Mouse (Mus musculus): ENCODE measurements around the gene Psmb11.
A peak's percentile ranks its signal among the peaks of the same experiment; 100 is the strongest.
"Not testable (repeated sequence)": the region's sequence is repeated elsewhere in the genome, so short reads cannot be mapped to it uniquely, and the experiment has no call there.

Psmb11 gene

DNA sequence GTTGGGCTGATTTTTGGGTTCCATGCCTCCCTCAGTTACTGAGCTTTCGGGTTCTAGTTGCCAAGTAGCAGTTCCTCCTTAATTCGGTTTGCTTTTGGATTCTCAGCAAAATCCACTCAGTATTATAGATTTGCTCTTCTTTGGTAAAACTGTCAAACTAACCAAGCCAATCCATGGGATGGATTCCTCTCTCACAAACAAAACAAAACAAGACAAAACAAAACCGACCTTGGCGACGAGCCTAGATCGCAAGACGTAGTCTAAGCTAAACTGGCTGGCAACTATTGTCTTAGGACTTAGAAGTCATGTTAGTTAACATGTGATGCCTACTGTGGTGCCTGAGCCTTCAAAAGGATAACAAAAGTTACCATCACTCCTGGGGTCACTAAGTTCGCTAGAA lies 17.5 kb upstream of the Psmb11 start:
- DNase-seq: no peak

DNA sequence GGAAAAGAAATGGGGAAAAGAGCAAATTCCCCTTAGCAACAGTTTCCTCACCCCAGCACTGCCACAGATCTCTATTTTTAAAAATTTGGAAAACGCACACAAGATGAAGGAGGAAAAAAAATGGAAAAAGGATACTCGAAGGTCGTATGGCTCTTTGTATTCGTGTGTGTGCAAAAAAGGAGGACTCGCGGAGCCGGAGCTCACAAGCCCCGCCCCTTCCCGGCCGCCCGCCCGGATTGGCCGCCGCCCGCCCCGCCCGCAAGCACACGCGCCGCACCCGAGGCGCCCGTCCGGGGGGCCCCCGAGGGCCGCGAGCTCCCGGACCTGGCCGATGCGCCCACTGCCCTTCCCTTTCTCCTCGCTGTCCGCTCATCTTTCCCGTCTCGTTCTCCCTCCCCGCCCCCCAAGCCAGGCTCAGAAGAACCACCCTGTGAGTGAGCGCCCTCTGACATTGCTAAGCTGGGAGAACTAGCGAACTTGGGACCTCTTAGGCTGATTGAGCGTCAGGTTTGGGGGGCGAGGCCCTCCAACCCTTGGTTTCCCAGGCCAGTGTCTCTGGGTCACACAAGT lies 15.4 kb upstream of the Psmb11 start, which contains the start of gene 4931414P19Rik:
TSS of gene 4931414P19Rik (minus strand) at position 242 of the 570 bp plus-strand sequence.
- DNase-seq: peak; percentile 82 to 83

DNA sequence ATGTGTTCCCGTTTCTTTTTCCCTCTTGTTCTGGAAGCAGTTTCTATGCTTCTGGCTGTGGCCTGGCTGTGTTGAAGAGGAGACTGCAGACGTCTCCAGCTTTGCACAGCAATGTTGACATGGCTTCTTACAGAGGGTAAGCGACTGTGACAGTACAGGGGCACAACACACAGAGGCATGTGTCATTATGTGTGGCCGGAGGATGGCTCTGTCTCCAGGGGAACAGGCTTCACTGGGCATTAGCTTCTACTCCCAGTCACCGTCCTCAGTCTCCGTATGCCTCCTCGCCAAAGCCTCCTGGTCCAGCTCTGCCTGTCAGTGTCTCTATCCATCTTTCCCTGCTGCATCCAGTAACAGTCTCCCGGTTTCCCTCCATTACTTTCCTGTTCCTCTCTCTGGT lies 14.0 kb upstream of the Psmb11 start:
- DNase-seq: no peak

DNA sequence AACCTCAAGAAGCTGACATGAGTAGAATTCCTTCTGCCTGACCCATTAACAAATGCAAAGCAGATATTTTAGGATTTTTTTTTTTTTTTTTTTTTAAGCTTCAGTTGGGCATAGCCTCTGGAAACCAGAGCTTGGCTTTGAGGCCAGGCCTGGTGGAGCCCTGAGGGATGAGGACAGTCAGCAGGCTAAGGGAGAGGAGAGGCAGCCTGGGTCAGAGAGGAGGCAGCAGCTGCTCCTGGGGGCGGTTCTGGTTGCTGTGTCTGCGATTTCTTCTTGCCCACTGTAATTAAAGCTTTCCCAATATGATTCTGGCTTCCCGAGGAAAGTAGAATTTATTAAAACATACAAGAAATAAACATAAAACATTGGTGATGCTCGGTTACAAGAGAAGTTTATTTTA lies 12.0 kb upstream of the Psmb11 start:
- no peak for DNase-seq

DNA sequence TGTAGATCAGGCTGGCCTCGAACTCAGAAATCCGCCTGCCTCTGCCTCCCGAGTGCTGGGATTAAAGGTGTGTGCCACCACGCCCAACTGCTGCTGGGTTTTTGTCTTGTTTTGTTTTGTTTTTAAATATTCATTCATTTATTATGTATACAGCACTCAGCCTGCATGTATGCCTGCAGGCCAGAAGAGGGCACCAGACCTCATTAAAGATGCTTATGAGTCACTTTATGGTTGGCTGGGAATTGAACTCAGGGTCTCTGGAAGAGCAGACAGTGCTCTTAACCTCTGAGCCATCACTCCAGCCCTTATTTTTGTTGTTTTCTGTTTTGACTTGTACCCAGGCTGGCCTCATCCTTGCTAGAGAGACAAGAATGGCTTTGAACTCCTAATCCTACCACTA lies 11.3 kb upstream of the Psmb11 start:
- peak; percentile 63 to 70 for DNase-seq

DNA sequence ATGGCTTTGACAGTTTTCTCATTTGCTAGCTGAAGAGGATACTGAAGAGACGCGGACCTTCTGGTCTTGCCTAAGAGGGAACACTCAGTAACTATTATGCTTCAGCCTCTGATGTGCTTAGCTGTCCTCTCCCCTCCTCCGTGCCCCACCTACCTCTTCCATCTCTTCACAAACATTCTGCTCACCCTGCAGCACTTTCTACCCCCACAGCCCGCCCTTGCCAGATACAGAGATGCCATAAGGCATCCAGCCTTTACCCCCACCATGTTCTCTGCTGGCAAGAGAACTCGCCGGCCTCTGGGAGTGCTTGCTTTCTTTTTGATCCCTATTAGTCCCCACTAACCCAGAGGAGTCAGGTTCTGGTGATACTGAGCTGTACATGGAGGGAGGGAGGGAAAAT lies 10.6 kb upstream of the Psmb11 start:
- no peak for DNase-seq

DNA sequence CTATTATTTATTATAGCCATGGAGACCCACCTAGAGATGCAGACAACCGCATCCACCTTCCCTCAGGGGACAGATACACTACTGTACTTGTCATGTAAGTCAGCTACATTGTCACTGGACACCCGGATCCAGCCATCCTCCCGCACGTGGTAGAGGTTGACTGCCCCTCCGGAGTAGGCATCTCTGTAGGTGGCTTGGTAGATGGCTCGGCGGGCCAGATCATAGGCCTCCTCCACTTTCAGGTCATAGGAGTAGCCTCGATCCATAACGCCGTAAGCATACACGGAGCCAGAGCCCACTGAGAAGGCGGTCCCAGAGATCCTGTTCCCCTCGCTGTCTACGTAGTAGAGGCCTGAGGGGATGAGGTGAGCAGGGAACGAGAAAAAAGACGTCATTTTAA lies 7.1 kb upstream of the Psmb11 start:
- DNase-seq: not testable (repeated sequence)

DNA sequence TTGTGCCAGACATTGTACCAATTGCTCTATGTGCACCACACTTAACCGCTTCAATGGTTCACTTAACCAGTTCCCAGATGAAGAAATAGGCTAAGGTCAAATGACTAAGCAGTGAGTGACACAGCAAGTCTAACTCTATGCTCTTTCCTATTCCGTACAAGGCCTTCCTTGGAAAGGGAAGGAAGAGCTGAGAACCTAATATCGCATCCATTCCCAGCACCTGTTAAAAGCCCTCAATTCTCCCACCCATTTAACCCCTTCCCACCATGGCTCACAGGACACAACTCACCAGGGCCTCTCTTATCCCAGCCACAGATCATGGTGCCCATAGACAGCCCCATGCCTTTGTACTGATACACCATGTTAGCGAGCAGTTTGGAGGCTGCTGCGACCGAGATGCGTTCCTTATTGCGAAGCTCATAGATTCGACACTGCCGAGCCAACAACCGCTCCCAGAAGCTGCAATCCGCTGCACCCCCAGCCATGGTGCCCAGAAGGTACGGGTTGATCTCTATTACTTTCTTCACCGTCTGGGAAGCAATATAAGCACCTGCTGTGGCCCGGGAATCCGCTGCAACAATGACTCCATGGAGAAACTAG lies 4.9 kb upstream of the Psmb11 start:
- no peak for DNase-seq

DNA sequence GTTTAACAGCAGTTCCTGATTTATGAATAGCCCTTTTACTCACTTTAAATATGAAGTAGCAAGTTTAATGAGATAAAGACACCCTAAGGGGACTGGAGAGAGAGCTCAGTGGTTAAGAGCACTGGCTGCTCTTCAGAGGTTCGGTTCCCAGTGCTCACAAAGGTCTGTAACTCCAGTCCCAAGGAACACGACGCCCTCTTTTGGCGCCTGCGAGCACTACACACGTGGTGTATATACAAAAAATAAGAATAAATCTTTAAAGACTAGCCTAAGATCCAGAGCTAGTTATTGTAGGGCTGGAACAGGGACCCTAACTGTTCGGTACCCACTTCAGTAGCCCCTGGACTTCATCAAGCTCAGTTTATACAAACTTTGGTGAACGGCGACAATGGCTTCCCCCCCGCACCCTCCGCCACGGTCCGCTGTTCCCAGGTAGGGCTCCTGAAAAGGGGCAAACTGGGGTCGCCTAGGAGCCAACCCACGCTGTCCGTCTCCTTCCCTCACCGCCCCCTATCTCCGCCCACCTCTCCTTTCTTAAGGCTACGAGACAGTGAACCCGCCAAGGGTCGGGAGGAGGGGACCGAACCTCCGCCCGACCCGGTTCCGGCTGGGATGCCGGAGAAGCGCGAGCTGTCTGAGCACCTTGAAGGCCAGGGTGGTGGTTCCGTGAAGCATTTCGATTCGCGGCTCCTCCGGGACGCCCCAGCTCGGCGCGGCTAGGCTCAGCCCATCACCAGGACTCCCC lies 3.9 kb upstream of the Psmb11 start:
- DNase-seq: peak; percentile 32 to 37

DNA sequence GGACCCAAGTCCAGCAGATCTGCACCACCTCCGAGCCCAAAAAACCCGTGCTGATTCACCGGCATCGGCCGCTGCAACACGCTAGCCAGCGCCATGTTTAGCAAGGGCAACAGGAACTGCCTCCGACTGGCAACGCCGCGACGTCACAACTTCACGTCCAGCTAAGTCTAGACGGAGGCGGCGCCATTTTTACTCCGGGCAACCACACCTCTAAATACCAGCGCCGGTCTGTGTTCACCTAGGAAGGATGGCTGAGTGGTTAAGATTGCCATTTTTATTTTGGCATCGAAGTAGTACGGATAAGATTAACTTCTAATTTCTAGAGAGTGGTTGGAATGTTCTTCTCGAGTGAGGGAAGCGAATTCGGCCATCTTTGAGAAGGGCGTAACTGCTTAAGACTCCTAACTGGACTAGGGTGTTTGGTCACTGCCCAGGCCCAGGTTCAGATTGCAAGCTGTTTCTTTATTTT lies 3.3 kb upstream of the Psmb11 start, which contains the start of gene Psmb5:
TSS of gene Psmb5 (minus strand) at position 126 of the 469 bp plus-strand sequence.
- peak; percentile 86 to 88 for DNase-seq

DNA sequence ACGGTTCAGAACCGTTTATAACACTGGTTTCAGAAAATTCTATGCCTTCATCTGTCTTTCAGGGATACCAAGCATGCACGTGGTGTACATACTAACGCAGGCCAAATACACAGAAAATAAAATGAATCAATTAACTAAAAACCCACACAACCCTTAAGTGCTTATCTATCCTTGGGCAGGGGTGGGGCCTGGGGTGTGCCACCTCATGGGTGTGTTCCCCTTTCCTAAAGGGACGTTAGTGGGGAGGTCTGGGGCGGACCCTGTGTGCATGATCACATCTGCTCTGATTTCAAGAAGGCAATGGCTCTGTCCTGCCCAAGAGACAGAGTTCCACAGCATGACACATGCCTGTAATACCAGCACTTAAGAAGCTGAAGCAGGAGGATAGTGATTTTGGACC lies 2.1 kb downstream of the Psmb11 start:
- DNase-seq: no peak

DNA sequence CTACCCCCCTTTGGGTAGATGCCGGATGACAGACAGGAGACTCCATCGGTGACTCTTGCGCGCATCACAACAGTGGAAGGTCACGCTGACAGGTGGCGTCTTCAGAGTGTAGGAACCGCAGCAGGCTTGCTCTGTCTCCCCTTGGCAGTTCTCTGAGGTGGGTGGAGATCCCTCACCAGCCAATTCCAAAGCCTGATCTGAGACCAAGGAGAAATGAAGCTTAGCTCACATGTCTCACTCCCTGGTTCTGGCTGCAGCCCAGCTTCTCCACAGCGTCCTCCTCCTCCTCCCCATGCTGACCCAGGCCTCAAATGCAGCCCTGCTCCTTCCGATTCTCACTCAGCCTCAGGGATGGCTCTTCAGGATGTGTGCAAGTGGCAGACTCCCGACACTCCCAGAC lies 3.7 kb downstream of the Psmb11 start:
- DNase-seq: no peak

DNA sequence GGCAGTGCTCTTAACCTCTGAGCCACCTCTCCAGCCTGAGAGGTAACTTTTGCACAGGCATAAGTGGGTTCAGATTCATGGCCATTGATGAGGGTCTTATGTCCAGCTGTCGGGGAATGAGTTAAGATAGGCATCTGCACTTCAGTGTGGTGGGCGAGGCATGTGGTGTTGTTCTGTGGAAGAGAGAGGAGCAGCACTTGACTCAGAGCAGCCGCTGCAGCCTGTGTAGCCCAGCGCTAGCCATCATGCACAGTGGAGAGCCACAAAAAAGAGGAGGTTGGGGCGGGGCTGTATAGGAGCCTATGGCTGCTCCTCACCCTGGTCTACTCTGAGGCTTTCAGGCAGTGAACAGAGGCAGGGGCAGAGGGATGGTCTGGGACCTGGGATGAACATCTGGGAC lies 6.9 kb downstream of the Psmb11 start:
- DNase-seq: no peak

DNA sequence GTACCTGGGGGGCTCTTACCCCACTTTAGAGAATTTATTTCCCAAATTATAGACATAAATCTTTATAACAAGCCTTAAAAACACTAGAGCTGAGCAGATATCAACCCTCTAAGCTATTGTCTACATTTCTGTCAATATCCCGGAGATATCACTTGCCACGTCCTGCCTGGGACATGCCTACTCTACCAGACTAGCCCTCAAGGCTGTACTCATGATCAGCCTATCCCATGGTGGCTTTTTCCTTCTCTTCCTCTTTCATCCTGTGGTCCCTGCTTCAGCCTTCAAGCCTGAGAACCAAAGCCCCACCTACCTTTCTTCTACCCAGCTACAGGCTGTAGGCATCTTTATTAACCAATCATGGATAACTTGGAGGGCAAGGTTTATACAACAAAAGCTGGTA lies 8.6 kb downstream of the Psmb11 start:
- DNase-seq: no peak

DNA sequence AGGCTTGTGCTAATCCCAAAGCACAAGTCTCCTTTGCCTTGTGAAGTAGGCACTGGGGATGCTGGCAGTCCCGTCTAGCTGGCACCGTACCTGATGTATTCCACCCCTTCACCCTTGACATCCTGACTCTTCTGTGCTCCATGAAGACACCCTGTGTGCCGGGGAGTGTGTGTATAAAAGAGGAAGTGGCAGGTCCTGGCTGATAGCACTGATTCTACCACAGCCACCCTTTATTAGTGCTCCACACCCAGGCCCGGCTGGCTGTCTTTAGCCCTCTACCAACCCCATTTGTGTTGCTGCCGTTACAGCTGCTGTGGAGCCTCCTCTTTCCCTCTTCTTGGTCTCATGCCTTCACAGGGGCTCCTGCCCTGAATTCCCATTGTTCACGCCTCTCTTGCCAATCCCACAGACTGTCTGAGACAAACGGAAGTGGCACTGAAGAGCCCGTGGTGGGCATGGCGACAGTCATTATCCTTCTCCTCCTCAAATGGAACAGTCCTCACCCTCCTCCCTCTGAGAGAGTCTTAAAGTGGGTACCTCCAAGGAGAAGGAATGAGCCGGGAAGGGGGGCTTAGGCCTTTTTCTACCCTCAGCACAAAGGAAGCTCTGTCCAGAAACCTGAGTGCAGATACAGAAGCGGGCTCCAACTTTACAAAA lies 9.5 kb downstream of the Psmb11 start:
- DNase-seq: no peak

DNA sequence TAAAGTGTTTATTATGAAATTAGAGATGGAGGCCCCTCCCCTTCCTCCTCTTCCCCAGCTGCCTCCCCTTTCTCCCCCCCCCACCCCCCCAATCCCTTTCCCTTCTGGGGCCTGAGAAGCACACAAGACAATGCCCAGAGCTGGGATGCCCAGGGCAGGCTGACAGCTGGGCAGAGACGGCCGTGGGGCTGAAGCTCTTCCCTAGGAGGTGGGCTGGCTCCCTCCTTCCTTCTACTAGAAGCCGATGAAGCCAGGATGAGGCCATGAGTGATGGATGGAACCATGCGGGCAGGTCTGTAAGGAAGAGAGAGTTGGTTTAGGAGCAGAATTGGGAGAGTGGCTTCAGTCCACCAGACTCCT lies 10.0 kb downstream of the Psmb11 start:
- no peak for DNase-seq

DNA sequence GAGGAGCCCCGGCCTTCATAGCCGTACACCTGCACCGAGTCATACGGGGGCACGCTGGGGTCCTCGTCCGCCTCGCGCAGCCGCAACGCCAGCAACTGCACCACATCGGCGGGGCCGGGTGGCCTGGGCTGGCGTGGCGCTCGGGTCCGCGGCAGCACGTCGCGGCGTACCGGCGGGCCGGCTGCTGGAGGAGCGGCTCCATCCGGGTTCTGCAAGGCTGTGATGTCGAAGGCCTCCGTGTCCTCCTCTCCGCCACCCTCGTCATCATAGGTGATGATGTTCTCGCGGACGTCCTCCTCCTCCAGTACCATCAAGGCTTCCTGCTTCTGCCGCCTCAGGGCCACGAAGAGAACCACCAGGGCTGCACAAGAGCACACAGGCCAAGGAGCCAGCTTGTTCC lies 11.0 kb downstream of the Psmb11 start:
- DNase-seq: no peak

DNA sequence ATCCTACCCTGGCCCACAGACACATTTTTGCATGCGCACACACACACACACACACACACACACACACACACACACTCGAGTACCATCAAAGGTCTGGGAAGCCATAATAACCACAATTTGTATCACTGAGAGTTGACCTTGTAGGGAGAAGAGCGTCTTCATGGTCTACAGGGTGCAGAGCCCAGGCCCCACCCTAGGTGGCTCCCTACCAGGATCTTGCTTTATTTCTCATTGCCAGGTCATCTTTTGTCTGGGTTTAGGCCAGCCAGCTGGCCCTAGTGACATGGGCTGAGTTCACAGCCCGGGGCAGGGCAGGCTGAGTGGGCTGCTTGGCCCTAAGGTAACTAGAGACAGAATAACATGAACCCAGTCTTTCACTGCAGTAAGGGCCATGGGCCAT lies 12.9 kb downstream of the Psmb11 start:
- DNase-seq: no peak

DNA sequence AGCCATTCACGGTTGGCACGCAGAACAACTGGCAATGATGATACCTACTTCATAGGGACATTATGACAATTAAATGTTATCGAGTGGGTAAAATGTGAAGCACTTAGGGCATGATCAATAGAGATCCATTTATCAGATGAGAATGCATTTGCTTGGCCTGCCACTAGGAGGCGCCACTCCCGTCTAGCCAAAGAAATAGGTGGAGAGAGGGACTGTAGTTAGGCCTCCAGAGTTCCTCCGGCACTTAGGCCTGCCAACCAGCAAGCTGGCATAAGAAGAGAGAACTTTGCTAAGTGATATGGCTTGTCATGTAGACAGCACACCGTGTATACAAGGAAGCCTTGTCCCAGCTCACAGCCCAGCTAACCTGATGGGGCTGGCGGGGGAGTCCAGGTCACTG lies 15.7 kb downstream of the Psmb11 start:
- peak; percentile 81 for DNase-seq

DNA sequence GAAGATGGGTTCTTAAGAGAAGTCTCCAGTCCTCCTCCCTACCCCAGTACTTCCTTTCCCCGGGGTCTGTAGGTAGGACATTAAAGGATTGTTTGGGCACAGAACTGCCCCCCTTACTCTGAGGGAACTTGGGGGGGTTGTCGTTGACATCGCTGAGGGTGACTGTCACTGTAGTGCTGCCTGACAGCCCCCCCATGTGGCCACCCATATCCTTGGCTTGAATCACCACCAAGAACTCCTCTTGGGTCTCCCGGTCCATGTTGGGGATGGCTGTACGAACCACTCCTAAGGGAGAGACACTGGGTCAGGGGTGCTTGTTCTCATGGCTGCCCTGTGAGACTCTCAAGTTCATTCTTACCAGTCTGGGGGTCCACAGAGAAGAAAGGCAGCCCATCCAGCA lies 17.0 kb downstream of the Psmb11 start:
- DNase-seq: no peak

DNA sequence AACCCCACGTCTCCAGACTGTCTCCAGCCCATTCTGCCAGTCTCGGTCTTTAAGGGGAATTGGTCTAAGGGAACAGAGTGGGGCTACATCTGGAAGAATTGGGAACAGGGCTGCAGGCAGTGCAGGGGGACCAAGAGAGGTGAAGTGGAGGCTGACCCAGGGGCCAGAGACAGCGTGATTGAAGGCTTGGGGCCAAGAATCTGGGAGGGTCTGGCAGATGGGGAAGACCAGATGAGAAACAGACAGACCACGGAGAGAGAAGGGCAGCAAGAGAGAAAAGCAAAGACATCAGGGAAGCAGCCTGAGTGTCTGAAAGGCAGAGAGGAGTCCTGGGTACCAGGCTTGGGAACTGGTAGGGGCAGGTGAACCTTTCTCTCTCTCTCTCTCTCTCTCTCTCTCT lies 18.9 kb downstream of the Psmb11 start:
- no peak for DNase-seq

DNA sequence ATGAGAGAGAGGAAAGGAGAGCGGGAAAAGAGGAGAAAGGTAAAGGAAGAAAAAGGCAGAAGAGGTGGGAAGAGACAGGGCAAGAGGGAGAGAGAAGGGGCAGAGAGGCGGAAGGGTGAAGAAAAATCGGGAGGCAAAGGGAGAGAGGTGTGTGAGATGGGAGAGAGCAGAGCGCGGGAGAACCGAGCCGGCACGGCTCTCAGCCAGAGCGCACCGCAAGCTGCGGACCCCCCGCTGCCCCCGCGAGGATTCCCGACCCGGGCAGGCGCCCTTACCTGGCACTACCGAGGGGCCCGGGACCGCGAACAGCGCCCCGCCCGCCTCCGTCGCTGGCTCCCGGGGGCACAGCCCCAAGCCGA lies 19.7 kb downstream of the Psmb11 start, which contains the start of gene Gm17606:
TSS of gene Gm17606 (plus strand) at position 7 of the 359 bp plus-strand sequence.
- no peak for DNase-seq

DNA sequence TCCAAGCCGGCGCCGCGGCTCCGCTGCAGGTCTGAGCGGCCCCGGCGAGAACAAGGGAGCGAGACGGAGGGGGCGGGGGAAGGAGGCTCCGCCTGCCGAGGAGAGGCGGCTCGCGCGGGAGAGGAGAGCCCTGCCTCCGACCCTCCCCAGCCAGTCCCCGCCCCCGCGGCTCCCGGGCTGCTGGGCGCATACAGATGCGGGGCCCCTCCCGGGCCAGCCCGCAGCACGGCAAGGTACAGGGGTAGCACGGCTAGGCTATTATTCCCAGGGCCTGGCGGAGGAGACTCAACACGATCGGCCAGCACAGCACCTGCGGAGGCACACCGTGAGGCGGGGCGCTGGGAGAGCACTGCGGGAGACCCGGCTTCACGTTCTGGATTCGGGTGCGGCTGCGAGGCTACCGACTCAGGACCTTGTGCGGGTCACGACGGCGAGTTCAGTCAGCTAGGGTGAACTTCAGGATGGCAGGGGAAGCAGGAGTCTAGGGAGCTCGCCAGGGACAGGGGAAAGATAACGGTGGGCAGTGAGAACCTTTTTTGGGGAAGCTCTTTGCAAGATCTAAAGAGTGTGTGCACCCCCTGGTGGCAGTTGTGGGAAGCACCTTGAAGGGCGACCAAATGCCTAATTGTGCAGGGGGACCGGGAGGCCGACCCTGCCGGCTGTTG lies 20.2 kb downstream of the Psmb11 start, which contains the start of gene Cdh24:
TSS of gene Cdh24 (minus strand) at position 60 of the 665 bp plus-strand sequence.
- DNase-seq: peak; percentile 94 to 95

Measured in B cell, adult 2 months (primary cell).